Mouse (Mus musculus): ENCODE data around the gene Pold1. TPM values are rescaled to one million over a fixed set of nuclear protein-coding genes. Genes with fewer than 3 reads are reported as not detected.

Pold1 gene
- total RNA-seq, 2 experiments from 2014 or later: 9.0 to 10.5 TPM

- Histone ChIP-seq H3K4me3 (no peak overlapping the region), H3K27ac (peak overlapping the region; percentile 82)
- TF ChIP-seq CTCF (conservative IDR thresholded peaks at IDR 0.05): no peak
- no peak for DNase-seq (ENCODE audit: low spot score in 2 of 2)
These were observed 64.5 kb downstream of the Pold1 start for GRCm38 (mm10) chr7:44484109-44484508.

- Histone ChIP-seq H3K27ac (no peak overlapping the region), H3K4me3 (no peak overlapping the region)
- no peak for DNase-seq (ENCODE audit: low spot score in 2 of 2)
- no peak for TF ChIP-seq CTCF (conservative IDR thresholded peaks at IDR 0.05)
These were observed 65.7 kb downstream of the Pold1 start for GRCm38 (mm10) chr7:44482836-44483435.

Small RNA genes lying within 50 kb of the gene (microRNA-seq; reads per million reads assigned to microRNA genes)
- gene Mir7053: 0.55 to 0.64 reads per million in 2 experiments

Other genes with a start within 250 kb of the Pold1 start
- gene Clec11a, start 241.9 kb downstream of the Pold1 start, total RNA-seq (2021): 1 to 10 TPM; 3.0 to 3.5 TPM
- gene Shank1, start 238.6 kb downstream of the Pold1 start, total RNA-seq (2021): 100 to 1,000 TPM; 647 to 698 TPM
- gene Syt3, start 164.7 kb downstream of the Pold1 start, total RNA-seq (2021): 10 to 100 TPM; 89.4 to 95.9 TPM
- 1 to 10 TPM; 3.0 to 3.3 TPM for gene 1700008O03Rik, start 163.0 kb downstream of the Pold1 start, total RNA-seq (2021)
- gene Lrrc4b, start 119.8 kb downstream of the Pold1 start, total RNA-seq (2021): 100 to 1,000 TPM; 318 to 334 TPM
- 10 to 100 TPM; 12.2 to 18.1 TPM for gene Aspdh, start 83.5 kb downstream of the Pold1 start, total RNA-seq (2021)
- gene Josd2, start 80.9 kb downstream of the Pold1 start, total RNA-seq (2021): 10 to 100 TPM; 91.3 to 92.0 TPM
- gene Emc10, start 52.3 kb downstream of the Pold1 start, total RNA-seq (2021): 100 to 1,000 TPM; 210 to 220 TPM
- gene Fam71e1, start 52.3 kb downstream of the Pold1 start, total RNA-seq (2021): 10 to 100 TPM; 19.3 to 23.4 TPM
- gene Mybpc2, start 24.2 kb downstream of the Pold1 start, total RNA-seq (2021): not detected
- under 1 TPM; 0.12 to 0.13 TPM for gene Spib, start 16.8 kb downstream of the Pold1 start, total RNA-seq (2021)
- 10 to 100 TPM; 58.2 to 66.7 TPM for gene Nr1h2, start 5.1 kb upstream of the Pold1 start, total RNA-seq (2021)
- gene Napsa, start 23.5 kb upstream of the Pold1 start, total RNA-seq (2021): not detected
- 100 to 1,000 TPM; 184 to 186 TPM for gene Kcnc3, start 41.8 kb upstream of the Pold1 start, total RNA-seq (2021)
- 10 to 100 TPM; 30.4 TPM for gene Myh14, start 122.0 kb upstream of the Pold1 start, total RNA-seq (2021)
- gene Izumo2, start 159.9 kb upstream of the Pold1 start, total RNA-seq (2021): not detected
- 10 to 100 TPM; 31.7 to 35.4 TPM for gene Vrk3, start 199.6 kb upstream of the Pold1 start, total RNA-seq (2021)
- under 1 TPM; 0.25 to 0.44 TPM for gene Zfp473, start 202.2 kb upstream of the Pold1 start, total RNA-seq (2021)